Mouse (Mus musculus) 3134 (cell line): ENCODE data around the gene Ubd.
"Not testable (repeated sequence)": the region's sequence is repeated elsewhere in the genome, so short reads cannot be mapped to it uniquely, and the experiment has no call there.

Experiments used
- DNase-seq: peaks from one replicate; pipeline ENCODE4 v3.0.0-alpha.2; 2011; ENCODE audit warnings: low spot score; ENCODE audit not compliant: insufficient read length; ENCODE audit errors: extremely low read depth

Gene Ubd

DNA sequence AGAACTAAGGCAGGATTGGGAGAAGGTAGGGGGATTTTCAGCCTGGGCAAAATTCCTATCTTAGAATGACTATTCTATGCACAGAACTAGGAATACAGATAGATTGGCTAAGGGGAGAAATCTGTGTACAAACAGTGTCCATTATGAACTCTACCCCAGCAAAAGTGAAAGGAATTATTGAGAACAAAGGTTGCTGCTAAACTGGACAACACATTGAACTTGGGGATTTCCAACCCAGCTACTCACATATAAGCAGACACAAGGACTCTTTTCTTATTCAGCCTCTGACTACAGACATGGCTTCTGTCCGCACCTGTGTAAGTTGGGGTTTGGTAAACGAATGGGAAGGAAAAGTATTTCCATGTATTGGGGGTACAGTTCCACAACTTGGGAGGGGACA is at the start of gene Ubd:
Gene Ubd, plus strand, starts transcription at position 237 of the 400 bp plus-strand sequence.
- no peak for DNase-seq

DNA sequence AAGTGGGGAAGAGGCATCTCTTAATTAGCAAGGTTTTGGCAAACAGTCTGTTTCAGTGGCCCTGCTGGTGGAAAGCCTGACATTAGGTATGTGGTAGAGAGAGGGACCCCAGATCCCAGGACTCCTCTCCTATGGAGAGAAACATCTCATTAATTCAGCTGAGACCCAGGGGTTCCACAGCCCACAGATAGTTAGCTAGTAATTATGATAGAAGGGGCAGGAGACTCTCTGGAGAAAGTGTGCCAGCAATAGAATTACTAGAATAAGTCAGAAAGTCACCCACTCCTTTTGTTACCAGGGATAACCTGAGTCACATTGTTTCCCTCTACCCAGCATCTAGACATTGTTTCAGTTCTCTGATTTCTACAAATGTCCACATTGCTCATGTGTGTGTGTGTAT is 32.3 kb upstream of the Ubd start, which contains the start of gene Olfr93:
Gene Olfr93, minus strand, starts transcription at position 101 of the 400 bp plus-strand sequence.
- no peak for DNase-seq

DNA sequence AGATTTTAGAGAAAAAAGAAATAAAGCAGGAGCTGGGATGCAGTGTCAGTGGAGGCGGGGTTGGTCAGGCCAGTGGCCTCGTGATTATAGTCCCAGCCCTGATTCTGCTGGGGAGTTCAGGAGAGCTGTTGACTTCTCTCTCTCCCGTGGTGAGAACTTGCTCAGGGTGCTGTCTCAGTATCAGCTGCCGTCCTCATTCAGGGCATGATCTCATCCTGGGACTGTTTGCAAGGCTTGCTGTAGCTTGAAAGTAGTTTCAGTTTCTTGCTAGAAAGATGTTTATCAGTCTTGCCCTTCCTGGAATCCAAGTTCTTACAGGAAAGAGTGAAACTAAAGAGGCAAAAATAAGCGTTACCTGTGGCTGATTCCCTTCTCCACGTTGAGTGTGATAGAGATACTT is 8.2 kb upstream of the Ubd start:
- peak; percentile 20 for DNase-seq

GRCm38 (mm10) chr17:37190711-37191110 is 3.0 kb upstream of the Ubd start:
- peak; percentile 14 for DNase-seq

- peak; percentile 15 for DNase-seq
Observed at GRCm38 (mm10) chr17:37193032-37193431, 660 bp upstream of the Ubd start.

DNA sequence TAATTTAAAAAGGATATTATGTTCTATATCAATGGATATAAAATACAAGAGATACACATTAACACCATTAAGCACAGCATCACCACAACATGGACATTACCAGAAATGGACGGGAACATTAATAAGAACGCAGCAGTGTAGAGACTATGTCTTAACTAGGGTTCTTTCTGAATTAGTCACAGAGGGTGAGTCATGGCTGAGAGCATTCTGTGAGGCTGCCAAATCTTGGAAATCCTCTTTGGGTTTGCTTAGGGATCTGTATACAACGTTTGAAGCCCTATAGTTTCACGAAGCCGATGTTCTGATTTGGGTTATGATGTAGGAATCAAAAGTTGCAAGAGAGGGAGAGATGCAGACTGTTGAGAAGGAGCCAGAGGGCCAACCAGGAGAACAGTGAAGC is 1.1 kb downstream of the Ubd start:
- peak; percentile 40 for DNase-seq

GRCm38 (mm10) chr17:37196845-37197724 is 3.4 kb downstream of the Ubd start:
- peak; percentile 6 for DNase-seq

DNA sequence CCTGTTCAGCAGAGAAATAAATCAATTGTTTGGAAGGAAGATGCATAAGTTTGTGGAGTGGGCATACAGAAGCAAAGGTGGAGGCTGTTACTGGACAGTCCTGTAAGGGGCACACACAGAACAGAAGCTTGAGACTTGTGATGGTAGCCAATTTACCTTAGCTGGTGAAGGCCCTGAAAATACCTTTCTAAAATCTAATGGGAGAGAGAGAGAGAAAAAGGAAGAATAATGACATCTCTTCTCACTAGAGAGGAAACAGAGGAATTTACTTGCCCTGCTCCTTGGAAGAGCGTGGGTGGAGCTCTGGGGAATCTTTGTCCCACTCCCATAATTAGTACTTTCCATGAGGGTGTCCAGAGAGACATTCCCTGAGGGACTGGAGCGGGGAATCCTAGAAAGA is 7.2 kb downstream of the Ubd start, which contains the start of gene Olfr94:
Gene Olfr94, minus strand, starts transcription at position 101 of the 400 bp plus-strand sequence.
- DNase-seq = no peak

DNA sequence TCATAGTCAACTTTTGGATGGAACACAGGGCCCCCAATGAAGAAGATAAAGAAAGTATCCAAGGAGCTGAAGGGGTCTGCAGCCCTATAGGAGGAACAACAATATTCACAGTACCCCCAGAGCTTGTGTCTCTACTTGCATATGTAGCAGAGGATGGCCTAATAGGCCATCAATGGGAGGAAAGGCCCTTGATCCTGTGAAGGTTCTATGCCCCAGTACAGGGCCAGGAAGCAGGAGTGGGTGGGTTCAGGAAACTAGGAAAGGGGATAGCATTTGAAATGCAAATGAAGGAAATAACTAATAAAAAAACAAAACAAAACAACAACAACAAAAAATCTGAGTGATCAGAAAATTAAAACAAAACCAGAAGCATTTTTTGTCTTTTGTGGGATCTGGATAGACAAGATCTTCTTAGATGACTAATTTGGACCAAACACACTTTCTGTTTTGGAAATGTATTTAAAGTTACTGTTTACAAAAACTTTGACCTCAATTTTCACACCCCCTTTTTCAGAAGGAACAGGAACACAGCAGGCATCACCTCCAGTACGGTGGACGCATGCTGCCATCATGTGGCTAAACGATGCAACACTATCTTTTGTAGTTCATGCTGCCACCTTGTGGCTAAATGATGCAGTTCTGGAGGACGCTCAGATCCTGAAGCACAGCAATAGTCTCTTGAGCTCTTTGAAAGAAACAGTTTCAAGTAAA is 9.7 kb downstream of the Ubd start:
- DNase-seq = peak; percentile 32

DNA sequence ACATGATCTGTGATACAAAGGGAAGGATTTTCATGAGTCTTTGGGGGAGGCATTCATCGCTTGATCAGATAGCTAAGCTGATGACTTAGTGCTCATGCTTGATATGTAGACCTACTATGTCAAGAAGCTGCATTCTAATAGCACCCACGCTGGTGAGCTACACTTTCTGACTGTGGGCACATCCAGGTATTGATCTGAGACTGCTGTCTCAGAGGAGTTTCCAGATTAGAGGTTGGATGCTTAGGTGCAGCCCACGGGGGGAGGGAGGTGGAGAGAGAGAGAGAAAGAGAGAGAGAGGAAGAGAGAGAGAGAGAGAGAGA is 10.2 kb downstream of the Ubd start:
- no peak for DNase-seq

DNA sequence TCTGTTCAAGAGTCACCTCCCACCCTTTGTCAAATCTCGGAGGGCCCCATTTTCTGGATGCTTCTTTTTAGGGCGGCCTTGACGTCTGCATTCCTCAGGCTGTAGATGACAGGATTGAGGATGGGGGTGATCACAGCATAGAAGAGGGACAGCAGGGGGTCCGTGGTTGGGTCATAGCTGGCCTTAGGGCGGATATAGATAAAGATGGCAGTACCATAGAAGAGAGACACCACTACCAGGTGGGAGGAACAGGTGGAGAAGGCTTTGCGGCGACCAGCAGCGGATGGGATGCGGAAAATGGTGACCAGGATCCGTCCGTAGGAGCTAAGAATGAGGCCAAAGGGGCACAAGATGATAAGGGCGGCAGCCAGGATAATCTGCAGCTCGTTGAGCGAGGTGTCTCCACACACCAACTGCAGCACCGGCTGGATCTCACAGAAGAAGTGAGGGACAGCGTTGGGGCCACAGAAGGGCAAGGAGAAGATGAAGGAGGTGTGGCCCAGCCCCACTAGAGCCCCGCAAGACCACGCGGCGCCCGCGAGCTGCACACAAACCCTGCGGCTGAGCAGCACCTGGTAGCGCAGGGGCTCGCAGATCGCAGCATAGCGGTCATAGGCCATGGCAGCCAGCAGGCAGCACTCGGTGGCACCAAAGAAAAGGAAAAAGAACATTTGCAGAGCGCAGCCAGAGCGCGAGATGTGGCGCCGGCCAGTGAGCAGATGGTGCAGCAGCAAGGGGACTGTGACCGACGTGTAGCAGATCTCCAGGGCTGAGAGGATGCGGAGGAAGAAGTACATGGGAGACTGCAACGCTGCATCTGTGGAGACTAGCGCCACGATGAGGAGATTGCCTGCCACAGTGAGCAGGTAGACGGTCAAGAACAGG is 17.4 kb downstream of the Ubd start:
- DNase-seq = peak; percentile 5

- DNase-seq = no peak
Observed at GRCm38 (mm10) chr17:37213018-37213417, 19.3 kb downstream of the Ubd start, which contains the start of gene Olfr95. Gene Olfr95 (minus strand): TSS chr17:37213118.

GRCm38 (mm10) chr17:37218486-37218885 is 24.8 kb downstream of the Ubd start:
- DNase-seq = peak; percentile 67

GRCm38 (mm10) chr17:37219846-37220245 is 26.2 kb downstream of the Ubd start, which contains the start of gene Olfr96:
Gene Olfr96 (plus strand): TSS chr17:37220146.
- no peak for DNase-seq

- no peak for DNase-seq
Observed at GRCm38 (mm10) chr17:37221879-37222278, 28.2 kb downstream of the Ubd start.

- not testable (repeated sequence) for DNase-seq
Observed at GRCm38 (mm10) chr17:37237230-37237629, 43.5 kb downstream of the Ubd start, which contains the start of gene Olfr97. Gene Olfr97 (minus strand): TSS chr17:37237330.

DNA sequence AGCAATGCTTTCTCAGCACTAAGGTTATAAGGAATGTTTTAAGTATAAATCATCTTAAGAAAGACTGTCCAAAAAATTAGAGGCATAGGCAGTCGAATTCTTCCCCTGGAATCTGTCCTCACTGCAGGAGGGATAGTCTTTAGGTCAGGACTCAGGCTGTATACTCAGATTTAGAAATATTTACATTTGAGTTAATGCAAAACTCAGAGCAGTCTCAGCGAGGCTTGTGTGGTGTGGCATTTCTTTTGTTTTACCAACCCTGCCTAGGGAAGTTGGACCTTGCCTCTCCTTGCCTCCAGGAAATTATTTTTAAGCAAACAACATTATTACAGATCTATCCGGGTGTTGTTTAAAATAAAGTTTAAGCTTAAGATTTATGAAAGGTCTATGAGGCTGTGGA is 48.5 kb downstream of the Ubd start:
- DNase-seq = no peak
